Mouse (Mus musculus): ENCODE results near the gene Abhd16a. TPM values are rescaled to one million over a fixed set of nuclear protein-coding genes. Genes with fewer than 3 reads are reported as not detected.

Gene Abhd16a
- polyA plus RNA-seq, 1 experiment from 2014 or later, result 89.6 TPM

DNA sequence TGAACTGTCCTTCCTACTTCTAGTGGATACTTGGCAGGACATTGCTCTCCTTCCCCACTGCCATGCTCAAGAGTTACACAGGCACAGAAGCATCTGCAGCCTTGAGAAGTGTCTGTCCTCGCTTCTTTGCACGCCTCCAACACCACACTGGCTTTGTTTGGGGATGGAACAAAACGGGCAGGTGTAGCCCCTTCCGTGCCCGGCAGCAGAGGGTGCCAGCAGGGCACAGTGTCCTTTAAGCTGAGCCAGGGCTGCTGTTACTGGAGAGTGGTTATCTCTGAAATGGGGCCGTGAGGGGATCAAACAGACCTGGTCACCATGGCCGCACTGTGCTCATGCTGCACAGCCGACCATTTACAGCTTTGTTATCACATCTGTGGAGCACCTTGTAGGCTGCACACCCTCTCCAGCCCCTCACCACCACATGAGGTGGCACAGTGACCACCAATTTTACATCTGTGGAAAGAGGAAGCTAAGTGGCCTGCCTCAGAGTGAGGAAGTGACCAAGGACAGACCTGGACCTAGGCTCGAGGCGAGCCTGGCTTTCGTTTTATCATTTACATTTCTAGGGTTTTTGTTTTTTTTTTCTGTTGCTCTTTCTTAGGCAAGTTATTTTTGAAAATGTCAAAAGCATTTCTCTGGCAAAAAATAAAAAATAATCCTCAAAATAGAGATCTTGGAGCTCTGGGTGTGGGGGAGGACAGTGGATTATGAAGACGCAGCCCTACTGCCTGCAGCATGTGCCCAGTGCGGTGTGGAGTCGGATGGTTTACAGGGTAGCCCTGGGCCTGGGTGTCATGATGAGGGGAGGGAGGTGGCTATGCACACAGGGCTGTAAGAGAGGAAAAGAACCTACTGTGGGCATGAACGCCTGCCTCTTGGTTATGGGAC lies 5.7 kb downstream of the Abhd16a start:
- no peak overlapping the region for H3K9ac ChIP-seq
- H3K4me2 ChIP-seq, result no peak overlapping the region
- H3K36me3 ChIP-seq, result peaks cover 82% of the 10 kb centered on the region
- H3K27me3 ChIP-seq, result no peaks in the 10 kb centered on the region
- H3K9me3 ChIP-seq, result no peaks in the 10 kb centered on the region
- peaks cover 10% of the 10 kb centered on the region for H3K4me1 ChIP-seq
- no peak overlapping the region for H3K27ac ChIP-seq
- ATAC-seq (ENCODE audit: insufficient number of reproducible peaks, insufficient read depth, low FRiP score, low TSS enrichment, low read depth), result no peak
- WGBS, result 91% methylated on average over 15 of the region's 15 CpGs
- H3K4me3 ChIP-seq, result no peak overlapping the region

- Histone ChIP-seq H3K4me1 (no peaks in the 10 kb centered on the region), H3K36me3 (peaks cover 96% of the 10 kb centered on the region), H3K27me3 (no peaks in the 10 kb centered on the region), H3K4me2 (no peak overlapping the region), H3K9me3 (no peaks in the 10 kb centered on the region), H3K9ac (peak overlapping the region; percentile 44; the same call in 1 of the 2 replicates), H3K4me3 (no peak overlapping the region), H3K27ac (no peak overlapping the region)
- 86% methylated on average over 12 of the region's 12 CpGs for WGBS
- ATAC-seq (ENCODE audit: insufficient number of reproducible peaks, insufficient read depth, low FRiP score, low TSS enrichment, low read depth), result no peak
Measured at GRCm38 (mm10) chr17:35096597-35096996, 7.5 kb downstream of the Abhd16a start.

DNA sequence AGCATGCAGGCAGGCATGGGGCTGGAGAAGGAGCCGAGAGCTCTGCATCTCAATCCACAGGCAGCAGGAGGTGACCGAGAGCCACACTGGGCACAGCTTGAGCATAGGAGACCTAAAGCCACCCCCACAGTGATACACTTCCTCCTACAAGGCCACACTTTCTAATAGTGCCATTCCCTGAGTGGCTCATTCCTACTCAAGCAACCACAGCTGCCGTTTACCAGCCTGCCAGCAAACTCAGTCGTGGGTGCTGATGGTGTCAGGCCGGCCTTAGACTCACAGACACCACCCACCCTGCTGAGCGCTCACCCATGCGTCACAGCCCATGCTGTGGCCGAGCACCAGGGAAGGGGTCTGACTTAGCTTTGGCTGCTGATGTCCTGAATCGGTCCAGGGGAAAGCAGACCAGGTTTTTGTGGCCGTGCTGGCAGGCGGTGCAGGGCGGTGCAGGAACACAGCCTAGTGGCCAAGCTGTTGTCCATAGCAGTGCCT lies 8.1 kb downstream of the Abhd16a start:
- H3K4me3 ChIP-seq, result no peak overlapping the region
- H3K27me3 ChIP-seq, result no peaks in the 10 kb centered on the region
- H3K9ac ChIP-seq, result peak overlapping the region; percentile 44; the same call in 1 of the 2 replicates
- no peaks in the 10 kb centered on the region for H3K4me1 ChIP-seq
- 82% methylated on average over 12 of the region's 12 CpGs for WGBS
- ATAC-seq (ENCODE audit: insufficient number of reproducible peaks, insufficient read depth, low FRiP score, low TSS enrichment, low read depth), result no peak
- no peak overlapping the region for H3K27ac ChIP-seq
- H3K4me2 ChIP-seq, result no peak overlapping the region
- H3K36me3 ChIP-seq, result peaks cover 99% of the 10 kb centered on the region
- H3K9me3 ChIP-seq, result no peaks in the 10 kb centered on the region

DNA sequence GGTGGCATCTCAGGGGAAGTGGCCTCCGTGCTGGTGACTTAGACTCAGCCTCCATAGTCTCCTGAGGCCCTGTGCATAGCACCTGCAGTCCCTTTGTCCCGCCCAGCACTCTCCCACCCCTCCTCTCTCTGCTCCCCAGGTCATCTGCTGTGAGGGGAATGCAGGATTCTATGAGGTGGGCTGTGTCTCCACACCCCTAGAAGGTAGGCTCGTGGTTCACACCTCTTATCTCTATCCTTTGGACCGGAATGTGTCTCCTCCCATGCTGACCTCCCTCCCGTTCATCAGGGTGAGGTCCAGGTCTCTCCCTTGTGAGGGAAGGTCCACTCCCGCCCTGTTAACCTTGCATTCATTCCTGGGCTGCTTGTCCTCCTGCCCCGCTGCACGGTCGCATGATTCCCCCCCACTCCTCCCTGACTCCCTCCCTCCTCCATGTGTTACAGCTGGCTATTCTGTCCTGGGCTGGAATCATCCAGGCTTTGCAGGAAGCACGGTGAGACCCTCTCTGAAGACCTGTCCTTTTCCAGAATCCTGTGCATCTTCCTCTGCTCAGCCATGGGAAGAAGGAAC lies 11.2 kb downstream of the Abhd16a start:
- no peak for ATAC-seq (ENCODE audit: insufficient number of reproducible peaks, insufficient read depth, low FRiP score, low TSS enrichment, low read depth)
- Histone ChIP-seq H3K27ac (no peak overlapping the region), H3K4me2 (no peak overlapping the region), H3K27me3 (no peaks in the 10 kb centered on the region), H3K36me3 (peaks cover 89% of the 10 kb centered on the region), H3K4me1 (no peaks in the 10 kb centered on the region), H3K9ac (no peak overlapping the region), H3K9me3 (no peaks in the 10 kb centered on the region), H3K4me3 (no peak overlapping the region)
- WGBS, result 80% methylated on average over 10 of the region's 10 CpGs

DNA sequence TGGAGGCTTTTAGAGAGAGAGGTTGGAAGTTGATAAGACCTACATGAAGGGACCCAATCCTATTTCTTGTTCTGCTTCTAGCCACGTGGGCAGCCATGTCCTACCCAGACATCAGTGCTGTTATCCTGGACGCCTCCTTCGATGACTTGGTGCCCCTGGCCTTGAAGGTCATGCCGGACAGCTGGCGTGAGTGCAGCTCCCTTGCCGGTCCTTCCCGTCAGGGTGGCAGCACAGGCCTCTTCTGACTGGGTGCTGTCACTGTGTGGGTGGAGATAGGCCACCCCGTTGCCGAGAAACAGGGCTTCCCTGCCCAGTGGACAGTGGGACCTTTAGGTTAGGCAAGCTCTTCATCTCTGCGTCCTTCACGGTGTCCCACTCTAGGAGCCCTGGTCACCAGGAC lies 12.1 kb downstream of the Abhd16a start:
- Histone ChIP-seq H3K9ac (no peak overlapping the region), H3K4me1 (peaks cover 6% of the 10 kb centered on the region; the same call in 1 of the 2 replicates), H3K4me2 (no peak overlapping the region), H3K9me3 (no peaks in the 10 kb centered on the region), H3K27me3 (no peaks in the 10 kb centered on the region), H3K36me3 (peaks cover 80% of the 10 kb centered on the region), H3K4me3 (no peak overlapping the region), H3K27ac (no peak overlapping the region)
- ATAC-seq (ENCODE audit: insufficient number of reproducible peaks, insufficient read depth, low FRiP score, low TSS enrichment, low read depth), result no peak
- 90% methylated on average over 11 of the region's 11 CpGs for WGBS

DNA sequence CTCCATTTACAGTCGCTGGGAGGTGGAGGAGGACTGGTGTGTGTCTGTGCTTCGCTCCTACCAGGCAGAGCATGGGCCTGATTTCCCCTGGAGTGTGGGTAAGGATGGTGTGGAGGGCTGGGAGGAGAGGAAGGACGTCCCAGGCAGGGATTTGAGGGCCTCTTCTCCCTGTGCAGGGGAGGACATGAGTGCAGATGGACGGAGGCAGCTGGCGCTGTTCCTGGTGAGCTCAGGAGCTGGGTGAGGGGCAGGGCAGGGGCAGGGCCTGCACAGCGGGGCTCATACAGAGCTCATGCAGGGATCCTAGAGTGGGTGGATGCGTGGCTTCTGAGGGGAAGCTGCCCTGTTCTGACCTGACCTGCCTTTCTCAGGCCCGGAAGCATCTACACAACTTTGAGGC lies 13.2 kb downstream of the Abhd16a start:
- H3K9me3 ChIP-seq, result no peaks in the 10 kb centered on the region
- peaks cover 8% of the 10 kb centered on the region; the same call in 1 of the 2 replicates for H3K4me1 ChIP-seq
- no peak overlapping the region for H3K4me2 ChIP-seq
- H3K27ac ChIP-seq, result no peak overlapping the region
- no peaks in the 10 kb centered on the region for H3K27me3 ChIP-seq
- H3K4me3 ChIP-seq, result no peak overlapping the region
- 73% methylated on average over 7 of the region's 8 CpGs for WGBS
- H3K9ac ChIP-seq, result peak overlapping the region; percentile 32; the same call in 1 of the 2 replicates
- peaks cover 69% of the 10 kb centered on the region for H3K36me3 ChIP-seq
- ATAC-seq (ENCODE audit: insufficient number of reproducible peaks, insufficient read depth, low FRiP score, low TSS enrichment, low read depth), result no peak

GRCm38 (mm10) chr17:35103221-35103690 lies 14.2 kb downstream of the Abhd16a start:
- Histone ChIP-seq H3K4me1 (peaks cover 8% of the 10 kb centered on the region; the same call in 1 of the 2 replicates), H3K9me3 (no peaks in the 10 kb centered on the region), H3K27ac (no peak overlapping the region), H3K27me3 (no peaks in the 10 kb centered on the region), H3K36me3 (peaks cover 59% of the 10 kb centered on the region), H3K4me2 (no peak overlapping the region), H3K9ac (no peak overlapping the region), H3K4me3 (no peak overlapping the region)
- WGBS, result 71% methylated on average over 6 of the region's 6 CpGs
- no peak for ATAC-seq (ENCODE audit: insufficient number of reproducible peaks, insufficient read depth, low FRiP score, low TSS enrichment, low read depth)

DNA sequence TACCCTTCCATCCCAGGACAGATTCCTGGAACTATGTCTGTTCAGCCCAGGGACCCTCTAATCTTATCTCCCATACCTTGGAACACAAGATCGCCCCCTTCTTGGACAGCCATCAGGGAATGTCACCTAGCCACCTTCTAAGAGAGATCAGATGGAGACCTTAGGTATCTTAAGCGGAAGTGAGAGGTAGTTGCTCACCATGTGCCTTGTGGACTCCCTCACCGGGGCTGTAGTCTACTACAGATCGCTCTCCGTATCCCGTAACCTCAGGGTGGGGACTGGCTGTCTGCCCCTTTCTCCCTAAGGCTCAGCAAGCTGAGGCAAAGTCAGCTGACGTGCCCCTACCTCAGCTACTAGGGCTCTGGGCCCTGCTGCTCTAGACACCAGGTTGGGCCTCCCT lies 15.0 kb downstream of the Abhd16a start:
- no peak overlapping the region for H3K4me3 ChIP-seq
- H3K4me1 ChIP-seq, result peaks cover 8% of the 10 kb centered on the region; the same call in 1 of the 2 replicates
- H3K9me3 ChIP-seq, result no peaks in the 10 kb centered on the region
- no peak for ATAC-seq (ENCODE audit: insufficient number of reproducible peaks, insufficient read depth, low FRiP score, low TSS enrichment, low read depth)
- 0 out of 2 replicates have a peak overlapping the region, but pooled peaks have one; percentile 46 for H3K9ac ChIP-seq
- H3K36me3 ChIP-seq, result peaks cover 51% of the 10 kb centered on the region
- no peak overlapping the region for H3K4me2 ChIP-seq
- H3K27me3 ChIP-seq, result no peaks in the 10 kb centered on the region
- 87% methylated on average over 7 of the region's 7 CpGs for WGBS
- no peak overlapping the region for H3K27ac ChIP-seq

DNA sequence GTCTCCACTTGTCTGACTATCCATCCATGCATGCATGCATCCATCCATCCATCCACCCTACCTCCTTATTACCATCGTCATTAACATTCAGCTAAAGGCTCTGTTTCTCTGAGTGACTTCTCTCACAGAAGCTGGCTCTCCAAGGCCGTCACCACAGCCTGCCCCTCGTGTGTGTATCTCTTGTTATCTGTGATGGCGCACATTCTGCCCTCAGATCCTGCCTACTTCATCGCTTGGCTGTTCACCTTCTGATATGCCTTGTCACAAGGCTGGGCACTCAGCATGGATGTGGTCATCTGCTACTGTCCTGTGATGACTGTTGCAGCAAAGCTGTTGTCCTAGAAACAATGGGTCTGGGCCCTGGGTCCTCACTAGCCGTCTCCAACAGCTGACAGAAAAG lies 15.7 kb downstream of the Abhd16a start:
- Histone ChIP-seq H3K27ac (no peak overlapping the region), H3K9me3 (no peaks in the 10 kb centered on the region), H3K36me3 (peaks cover 44% of the 10 kb centered on the region), H3K4me3 (no peak overlapping the region), H3K4me1 (peaks cover 8% of the 10 kb centered on the region; the same call in 1 of the 2 replicates), H3K27me3 (no peaks in the 10 kb centered on the region), H3K9ac (0 out of 2 replicates have a peak overlapping the region, but pooled peaks have one; percentile 44), H3K4me2 (no peak overlapping the region)
- no peak for ATAC-seq (ENCODE audit: insufficient number of reproducible peaks, insufficient read depth, low FRiP score, low TSS enrichment, low read depth)
- WGBS, result 81% methylated on average over 6 of the region's 6 CpGs

DNA sequence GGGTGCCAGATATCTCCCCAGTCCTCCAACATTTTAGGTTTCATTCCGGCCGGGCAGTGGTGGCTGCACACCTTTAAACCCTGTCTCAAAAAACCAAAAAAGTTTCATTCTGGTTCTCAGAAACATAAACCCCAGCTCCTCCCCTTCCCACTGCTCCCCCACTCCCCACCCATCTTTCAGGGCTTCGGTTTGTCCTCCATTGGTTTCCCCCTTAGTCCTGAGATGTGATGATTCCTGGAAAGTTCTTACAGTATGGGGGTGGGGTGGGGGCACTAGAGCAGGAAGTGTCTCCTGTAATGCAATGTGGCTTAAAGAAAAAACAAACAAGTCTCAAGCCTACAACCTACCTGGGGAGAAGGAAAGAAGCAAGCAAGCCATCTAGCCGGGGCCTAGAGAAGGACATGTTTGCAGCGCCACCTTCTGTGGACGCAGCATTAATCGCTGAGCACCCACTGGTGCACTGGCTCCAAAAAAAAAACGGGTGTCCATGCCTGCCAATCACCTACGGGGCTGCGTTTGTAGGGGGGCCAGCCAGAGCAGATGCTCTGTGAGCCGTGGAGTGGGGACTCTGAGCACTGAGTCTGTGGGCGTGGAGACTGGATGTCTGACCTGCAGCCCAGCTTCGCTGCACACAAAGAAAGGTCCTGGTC lies 16.8 kb downstream of the Abhd16a start:
- Histone ChIP-seq H3K9me3 (no peaks in the 10 kb centered on the region), H3K27ac (no peak overlapping the region), H3K4me1 (peaks cover 8% of the 10 kb centered on the region; the same call in 1 of the 2 replicates), H3K9ac (peak overlapping the region; percentile 37), H3K36me3 (peaks cover 33% of the 10 kb centered on the region), H3K4me2 (peak overlapping the region; percentile 39), H3K27me3 (no peaks in the 10 kb centered on the region), H3K4me3 (no peak overlapping the region)
- 24% methylated on average over 13 of the region's 13 CpGs for WGBS
- ATAC-seq (ENCODE audit: insufficient number of reproducible peaks, insufficient read depth, low FRiP score, low TSS enrichment, low read depth), result no peak

DNA sequence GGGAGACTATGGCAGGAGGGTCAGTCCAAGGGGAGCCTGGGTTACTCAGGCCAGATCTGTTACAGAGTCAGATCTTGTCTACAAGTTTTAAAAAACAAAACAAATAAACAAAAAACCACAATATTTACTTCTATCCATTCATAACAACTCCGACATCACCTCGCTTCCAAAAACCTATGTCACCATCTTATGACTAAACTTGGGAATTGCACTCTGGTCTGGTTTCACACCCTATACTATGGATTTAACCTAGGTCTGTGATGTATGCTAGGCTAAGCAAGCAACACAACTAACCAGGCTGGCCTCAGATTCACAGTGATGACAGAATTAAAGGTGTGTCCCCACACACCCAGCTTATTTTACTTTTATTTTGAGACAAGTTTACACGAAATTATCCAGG lies 17.5 kb downstream of the Abhd16a start:
- Histone ChIP-seq H3K9me3 (no peaks in the 10 kb centered on the region), H3K4me3 (no peak overlapping the region), H3K27me3 (no peaks in the 10 kb centered on the region), H3K4me2 (peak overlapping the region; percentile 39; the same call in 1 of the 2 replicates), H3K27ac (no peak overlapping the region), H3K4me1 (peaks cover 8% of the 10 kb centered on the region; the same call in 1 of the 2 replicates), H3K9ac (no peak overlapping the region), H3K36me3 (peaks cover 27% of the 10 kb centered on the region)
- 62% methylated on average over 3 of the region's 3 CpGs for WGBS
- no peak for ATAC-seq (ENCODE audit: insufficient number of reproducible peaks, insufficient read depth, low FRiP score, low TSS enrichment, low read depth)

Data from embryonic facial prominence, embryonic 13.5 days (tissue).